Mouse (Mus musculus) naive thymus-derived CD4-positive, alpha-beta T cell, adult 2 months (primary cell): ENCODE measurements around the gene Gfi1.

Experiments
- DNase-seq: peaks from one replicate; pipeline ENCODE4 v3.0.0-alpha.2; 2011; ENCODE audit warnings: low read depth

Gene Gfi1

DNA sequence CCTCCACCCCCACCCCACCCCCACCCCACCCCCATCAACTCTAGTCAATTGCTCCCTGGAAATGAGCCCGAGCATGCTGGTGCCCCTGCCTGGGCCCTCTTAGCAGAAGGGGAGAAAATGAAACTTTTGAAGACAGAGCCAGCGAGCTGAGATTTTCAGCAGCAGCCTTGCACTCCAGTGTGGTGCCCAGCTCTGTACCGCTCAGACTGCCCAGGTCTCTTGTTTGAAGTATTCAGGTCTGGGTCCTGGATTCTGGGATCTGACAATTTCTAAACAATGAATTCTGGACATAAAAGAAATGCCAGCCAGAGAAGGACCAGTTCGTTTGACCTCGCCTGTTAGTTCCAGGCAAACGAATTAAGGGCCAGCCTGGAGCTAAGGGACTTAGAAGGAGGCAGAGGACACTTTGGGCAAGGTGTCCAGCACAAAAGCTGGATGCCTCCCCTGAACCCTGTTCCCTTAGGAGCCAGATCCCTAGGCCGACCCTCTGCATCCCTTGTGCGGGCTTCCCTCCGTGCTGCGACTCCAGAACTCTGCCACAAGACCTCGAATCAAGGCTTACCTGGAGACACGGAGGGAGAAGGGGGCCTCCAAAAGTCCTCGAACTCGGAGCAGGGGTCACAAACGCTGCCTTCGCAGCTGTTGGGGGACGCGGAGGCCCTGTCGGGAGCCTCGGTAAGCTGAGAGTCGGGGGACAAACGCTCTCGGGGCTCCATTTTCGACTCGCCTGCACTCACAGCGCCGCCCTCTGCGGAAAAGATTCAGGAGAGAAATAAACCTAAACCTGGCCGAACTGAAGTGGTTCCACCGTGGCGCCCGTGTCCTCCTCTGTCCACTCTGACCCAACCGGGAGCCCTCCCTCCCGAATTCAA is 2.9 kb downstream of the Gfi1 start:
- DNase-seq: peak; percentile 62

DNA sequence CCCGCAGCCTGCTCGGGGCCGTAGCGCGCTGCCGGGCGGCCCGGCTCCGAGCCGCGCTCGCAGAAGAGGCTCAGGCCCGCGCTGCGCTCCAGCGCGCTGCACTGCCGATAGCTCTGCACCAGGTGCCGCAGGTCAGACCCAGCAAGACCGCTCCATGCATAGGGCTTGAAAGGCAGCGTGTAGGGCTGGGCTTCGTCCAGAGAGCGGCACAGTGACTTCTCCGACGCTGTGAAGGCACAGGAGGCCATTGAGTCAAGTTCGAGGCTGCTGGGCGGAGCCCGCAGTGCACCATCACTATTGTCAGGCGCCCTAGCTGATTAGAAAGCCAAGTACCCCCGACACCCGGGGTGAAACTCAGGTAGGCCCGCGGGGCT is 4.2 kb downstream of the Gfi1 start:
- no peak for DNase-seq

DNA sequence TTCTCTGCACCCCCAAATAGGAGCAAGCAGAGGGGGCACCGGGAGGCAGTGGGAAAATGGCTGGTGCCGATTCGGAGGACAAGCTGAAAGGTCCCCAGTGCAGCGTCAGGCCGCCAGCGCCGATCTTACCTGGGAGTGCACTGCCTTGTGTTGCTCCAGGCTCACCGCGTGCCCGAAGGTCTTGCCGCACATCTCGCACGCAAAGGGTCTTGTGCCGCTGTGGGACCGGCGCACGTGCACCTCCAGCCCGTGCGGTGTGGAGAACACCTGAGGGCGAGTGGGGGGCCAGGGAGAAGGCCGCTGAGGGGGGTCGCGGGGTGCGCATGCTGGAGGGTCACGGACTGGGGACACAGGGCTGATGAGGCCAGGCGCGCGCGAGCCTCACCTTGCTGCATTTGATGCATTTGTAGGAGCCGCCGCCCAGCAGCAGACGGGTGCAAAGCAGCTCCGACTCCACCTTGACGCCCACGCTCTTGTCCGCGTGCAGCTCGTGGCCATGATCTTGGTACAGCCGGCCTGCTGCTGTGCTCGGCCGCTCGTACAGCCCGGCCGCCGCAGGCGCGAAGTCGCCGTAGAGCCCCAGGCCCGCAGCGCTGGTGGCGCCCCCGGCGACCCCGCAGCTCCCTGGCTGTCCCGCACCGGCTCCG is 4.7 kb downstream of the Gfi1 start:
- no peak for DNase-seq

DNA sequence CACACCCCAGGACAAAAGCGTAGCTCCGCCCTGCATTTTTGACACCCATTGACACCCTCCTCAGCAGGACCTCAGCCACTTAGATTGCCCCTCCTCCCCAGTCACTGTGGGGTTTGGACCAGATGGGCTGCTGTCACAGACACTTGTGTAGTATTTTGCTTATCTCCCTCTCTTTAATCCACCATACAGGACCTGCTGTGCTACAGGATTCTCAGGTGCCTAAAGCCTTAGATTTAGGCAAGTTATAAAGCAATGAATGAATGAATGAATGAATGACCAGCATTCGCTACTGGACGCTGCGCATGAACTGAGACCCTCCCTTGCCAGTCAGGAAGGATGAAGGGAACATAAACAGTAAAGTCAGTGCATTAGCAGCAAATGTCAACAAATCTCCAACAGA is 5.3 kb downstream of the Gfi1 start:
- no peak for DNase-seq

DNA sequence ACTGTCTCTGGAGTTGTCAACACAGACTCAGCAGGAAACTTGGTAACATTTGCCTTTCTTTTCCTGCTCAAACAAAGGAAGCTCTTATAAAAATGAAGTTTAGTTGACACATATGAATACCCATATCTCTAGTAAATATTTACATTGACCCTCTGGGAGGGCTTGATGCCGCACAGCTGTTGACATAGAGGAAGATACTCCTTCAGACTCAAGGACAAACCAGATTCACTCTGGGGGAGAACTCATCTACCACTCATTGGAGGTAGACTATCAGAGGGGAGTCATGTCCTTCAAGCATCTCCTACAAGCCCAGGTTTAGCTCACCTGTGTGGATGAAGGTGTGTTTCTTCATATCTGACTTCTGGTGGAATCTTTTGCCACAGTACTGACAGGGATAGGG is 6.0 kb downstream of the Gfi1 start:
- no peak for DNase-seq

DNA sequence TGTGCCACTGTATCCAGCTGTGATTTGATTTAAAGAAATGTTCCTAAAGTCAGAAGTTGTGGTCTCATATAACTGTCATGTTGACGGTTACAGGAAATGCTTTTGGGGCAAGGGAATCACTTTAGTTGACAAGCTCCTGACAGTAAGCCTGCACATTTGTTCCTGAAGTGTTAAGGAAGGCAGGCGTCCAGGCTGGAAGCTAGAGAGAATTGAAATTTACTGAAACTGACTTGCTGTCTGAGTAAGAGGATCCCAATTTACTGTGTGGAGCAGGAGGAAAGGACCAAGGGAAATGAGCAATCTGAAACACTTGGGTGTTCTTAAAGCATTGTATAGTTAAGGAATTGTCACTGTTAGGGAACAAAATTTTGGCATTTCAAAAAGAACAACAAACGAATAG is 6.6 kb downstream of the Gfi1 start:
- no peak for DNase-seq

DNA sequence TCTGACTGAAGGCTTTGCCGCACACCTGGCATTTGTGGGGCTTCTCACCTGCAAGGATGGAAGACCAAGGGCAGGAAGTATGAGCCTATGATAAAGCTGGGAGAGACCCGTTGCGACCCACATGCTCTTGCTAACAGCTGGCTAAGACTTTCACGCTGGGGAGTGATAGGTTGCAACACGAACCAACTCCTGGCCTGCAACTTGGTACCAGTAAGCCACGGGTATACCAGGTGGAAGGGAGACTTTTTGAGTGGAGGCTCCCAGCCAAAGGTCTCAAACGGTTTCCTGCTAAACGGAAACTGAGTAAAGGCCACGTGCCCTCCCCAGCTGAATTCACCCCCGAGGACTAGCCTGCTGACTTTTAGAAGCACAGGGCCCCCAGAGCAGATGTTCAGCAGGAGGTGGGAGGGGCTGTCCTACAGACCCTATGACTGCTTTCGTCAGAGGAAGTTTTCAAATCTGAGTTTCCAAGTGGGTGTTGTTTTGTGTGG is 7.9 kb downstream of the Gfi1 start:
- peak; percentile 69 for DNase-seq

DNA sequence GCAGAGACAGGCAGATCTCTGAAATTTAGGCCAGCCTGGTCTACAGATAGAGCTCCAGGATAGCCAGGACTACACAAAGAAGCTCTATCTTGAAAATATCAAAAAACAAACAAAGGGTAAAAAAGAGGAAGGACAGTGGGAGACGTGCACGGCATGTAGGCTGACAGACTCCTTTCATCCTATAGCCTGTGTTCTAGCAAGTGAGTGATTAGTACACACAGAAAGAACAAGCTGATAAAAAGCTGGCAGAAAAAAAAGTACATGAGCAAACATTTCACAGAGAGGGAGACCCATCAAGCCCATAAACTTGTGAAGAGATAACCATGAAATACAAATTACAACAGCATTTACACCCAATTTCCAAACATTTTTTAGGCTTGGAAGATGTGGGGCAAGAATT is 14.1 kb downstream of the Gfi1 start:
- no peak for DNase-seq

DNA sequence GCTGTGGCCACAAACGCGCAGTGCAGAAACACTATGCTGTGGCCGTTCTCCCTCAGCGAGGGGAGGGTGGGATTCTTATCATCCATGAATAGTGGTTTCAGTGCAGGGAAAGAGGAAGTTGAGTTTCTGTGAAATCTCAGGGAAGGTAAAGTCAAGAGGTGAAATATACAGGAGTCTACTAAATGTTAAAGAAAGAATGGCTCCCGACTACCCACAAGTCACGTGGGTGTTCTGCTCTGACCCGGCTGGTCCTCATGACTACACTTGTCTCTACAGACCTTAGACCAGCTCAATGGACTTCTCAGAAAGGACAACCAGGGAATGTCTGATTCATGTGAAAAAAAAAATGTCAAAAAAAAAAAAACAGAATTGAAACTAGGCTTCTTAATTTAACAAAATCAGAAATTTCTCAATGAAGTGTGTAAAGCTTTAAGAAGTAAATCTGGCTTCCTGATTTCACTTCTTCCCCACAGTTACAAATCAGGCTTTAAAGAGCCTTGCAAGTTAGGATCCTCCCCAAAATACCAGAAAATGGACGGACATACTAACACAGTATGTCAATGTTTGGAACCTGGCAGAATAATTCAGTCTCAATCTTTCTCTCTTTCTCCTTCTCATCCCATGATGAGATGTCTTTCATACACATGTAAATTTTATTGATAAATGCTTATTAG is 17.6 kb downstream of the Gfi1 start:
- no peak for DNase-seq

DNA sequence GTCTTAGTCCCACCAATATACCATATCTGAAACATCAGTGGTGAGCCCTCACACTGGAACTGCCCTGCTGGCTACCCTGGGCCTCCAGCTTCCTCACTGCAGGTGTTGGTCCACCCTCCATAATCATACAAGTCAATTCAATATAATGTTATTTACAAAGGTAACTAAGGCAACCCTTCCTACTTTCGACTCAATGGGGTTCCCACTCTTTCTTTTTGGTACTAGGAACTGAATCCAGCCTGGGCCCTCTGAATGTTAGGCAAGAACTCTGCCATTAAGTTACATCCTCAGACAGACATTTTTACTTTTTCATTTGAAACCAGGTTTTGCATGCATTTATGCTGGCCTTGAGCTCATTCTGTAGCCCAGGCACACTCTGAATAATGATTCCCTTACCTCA is 19.6 kb downstream of the Gfi1 start:
- no peak for DNase-seq

DNA sequence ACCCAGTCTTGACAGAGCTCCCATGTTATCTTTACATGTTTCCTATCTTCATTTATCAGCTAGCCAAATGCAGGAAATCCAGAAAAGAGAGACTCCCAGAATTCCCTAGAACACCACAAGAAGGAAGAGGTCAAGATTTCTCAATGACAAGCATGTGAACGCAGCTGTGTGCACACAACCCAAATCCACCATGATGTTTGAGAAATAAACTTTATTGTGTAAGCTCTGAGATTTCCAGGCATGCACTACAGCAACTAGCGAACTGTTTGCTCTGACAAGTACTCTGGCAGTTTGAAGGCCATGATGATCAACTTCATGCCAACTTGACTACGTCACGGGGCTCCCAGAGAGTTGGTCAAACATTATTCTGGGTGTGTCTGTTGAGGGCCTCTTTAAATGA is 20.1 kb downstream of the Gfi1 start:
- DNase-seq: no peak

DNA sequence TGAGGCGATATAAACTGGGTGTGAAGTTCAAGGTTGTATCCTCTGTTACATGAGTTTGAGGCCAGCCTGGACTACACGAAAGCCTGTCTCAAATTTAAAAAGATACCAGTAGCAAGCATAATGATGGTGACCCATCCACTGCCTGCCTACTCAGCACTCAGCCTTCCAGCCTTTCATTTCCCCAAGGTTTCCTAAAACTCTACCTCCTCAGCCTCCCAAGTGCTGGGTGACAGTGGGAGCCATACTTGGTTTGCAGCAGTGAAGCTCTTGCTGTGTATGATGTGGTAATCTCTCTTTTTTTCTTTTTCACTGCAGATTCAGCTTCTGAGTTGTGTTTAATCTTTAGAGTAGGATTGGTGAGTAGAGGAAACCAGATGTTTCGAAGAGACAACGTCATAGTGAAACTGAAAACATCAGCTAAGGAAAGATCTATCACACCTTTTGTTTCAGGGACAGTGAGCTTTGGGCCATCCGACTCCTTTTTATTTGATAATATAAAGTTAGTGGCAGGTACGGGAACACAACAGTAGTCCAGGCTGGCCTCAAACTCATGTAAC is 22.6 kb downstream of the Gfi1 start:
- peak; percentile 82 for DNase-seq

DNA sequence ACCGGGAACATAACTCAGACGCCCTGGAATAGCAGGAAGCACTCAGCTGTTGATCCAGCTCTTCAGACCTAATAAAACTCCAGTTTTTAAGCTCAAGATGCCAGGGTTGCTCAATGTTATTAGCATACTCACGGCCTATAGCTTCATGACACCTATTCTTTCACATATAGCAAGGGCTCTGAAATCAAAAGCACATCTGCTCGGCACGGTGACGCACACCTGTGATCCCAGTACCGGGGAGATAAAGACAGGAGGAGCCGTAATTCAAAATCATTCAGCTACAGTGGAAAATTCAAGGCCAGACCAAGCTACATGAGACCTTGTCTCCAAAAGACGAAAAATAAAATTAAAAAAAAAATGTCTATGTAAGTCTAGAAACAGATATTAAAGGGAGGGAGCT is 24.2 kb downstream of the Gfi1 start:
- no peak for DNase-seq

DNA sequence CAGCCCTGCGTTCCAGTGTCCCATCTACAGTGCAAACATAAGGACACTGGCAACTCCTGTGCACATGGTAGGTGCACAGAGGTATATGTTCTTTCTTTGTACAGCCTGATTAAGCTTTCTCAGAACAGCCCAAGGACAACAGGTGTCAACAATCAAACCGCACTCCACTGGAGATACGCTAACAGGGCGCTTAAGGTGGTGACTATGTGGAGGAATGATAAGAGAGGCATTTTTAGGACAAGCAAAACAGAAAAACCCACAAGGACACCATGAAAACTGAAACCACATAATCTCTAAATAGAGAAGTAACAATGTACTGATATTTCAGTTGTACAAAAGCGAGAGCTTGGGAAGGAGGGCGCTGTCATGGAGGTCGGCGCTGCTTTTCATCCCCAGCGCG is 25.0 kb downstream of the Gfi1 start:
- DNase-seq: no peak

DNA sequence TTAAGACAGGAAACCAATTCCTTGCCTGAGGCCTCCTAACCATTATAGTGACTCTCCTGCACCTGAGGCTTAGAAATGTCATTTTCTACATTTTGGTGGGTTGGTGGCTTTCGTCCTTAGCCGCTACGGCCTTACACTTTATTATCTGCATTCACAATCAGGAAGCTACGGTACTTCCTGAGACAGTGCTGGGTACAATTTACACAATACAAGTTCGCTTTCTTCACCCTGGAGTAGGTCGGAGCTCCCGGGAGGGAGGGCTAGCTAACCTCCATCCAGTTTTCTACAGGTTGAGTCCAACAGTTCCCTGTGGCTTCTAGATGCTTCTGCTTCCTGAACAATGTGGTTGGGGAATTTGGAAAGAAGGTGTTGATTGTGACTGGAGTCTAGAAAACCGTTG is 26.9 kb downstream of the Gfi1 start:
- DNase-seq: no peak

DNA sequence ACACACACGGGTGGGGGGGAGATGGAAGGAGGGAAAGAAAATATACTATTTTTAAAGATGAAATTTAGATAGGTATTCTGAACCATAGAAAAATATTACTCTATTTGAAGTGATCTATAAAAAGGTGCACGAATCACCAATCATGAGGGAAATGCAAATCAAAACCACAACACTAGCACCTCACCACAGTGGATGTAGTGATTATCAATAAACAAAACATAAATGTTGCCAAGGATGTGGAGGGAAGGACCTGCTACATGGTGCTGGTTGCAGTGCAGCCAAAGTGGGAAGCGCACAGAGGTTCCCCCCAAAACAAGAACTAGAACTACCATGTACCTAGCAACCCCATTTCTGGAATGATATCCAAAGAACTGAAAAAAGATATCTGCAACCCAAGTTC is 30.8 kb downstream of the Gfi1 start:
- DNase-seq: no peak

DNA sequence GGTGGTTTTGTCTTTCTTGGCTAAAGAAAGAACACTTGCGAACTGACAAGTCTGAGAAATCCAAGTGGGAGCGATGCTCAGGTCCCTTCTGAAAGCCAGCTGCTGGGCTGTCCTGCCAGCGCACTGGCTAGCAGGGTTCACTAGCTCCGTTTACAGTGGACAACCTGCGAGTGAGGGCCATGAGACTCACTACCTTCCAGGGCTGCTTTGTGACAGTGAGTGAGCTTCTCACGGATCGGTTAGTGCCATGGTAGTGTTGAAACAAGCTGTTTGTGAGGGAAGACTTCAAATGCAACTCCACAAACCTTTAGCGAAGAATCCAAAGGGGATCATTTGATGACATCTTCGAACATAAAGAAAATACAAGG is 37.4 kb downstream of the Gfi1 start:
- no peak for DNase-seq

DNA sequence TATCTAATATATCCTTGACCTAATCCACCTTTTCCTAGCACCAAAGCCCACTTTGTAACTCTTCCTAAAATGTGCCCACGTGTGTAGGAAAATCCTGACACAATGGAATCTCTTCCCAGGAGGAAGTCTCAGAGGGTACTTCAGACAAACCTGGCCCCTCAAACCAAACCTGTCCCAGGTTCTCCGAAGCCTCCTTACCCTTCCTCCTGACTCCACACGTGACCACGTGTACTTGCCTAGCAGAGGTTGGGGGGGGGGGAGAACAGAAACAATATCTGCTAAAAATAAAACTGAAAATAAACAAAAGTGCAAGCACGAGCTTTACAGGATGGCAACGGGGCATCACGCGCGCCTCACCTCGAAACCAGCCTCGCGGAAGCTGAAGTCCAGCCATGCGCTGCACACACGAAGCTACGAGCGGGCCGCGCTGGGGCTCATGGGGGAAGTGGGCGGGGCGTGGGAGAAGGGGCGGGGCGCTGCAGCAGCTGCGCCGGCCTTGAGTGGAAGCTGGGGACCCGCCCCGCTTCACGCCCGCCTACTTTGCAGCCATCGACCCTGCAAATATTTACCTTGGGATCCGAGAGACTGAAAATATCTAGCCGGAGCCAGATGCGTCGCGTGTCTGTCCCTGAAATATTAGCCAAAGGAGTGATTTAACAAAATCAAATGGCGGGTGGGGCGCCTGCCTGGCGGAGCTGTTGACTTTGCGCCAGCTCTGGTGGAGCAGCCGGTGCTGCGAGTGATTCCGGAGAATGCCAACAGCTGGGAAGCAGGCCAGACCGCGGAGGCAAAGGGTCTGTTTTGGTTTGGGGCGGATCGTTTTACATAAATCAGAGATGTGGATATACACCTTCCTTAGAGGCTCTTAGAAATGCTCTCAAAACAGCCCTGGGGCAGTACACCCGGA is 38.0 kb downstream of the Gfi1 start:
- DNase-seq: peak; percentile 93

DNA sequence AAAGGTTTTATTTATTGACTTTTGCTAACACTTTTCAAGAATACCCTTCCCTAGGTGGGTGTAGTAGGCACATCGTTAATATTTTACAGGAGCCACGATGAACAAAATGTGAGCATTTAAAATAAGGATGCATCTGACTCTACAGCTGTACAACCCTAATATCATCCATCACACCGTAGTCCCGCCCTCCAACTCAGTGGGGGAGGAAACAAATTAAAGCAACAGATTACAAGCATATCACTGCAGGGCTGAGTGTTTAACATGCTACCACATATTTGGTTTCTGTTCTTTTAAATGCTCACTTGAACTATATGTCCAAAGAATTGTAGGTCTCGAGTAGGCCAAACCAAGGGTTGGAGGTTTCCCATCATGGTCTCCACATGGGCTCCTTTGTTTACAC is 38.7 kb downstream of the Gfi1 start:
- DNase-seq: no peak

DNA sequence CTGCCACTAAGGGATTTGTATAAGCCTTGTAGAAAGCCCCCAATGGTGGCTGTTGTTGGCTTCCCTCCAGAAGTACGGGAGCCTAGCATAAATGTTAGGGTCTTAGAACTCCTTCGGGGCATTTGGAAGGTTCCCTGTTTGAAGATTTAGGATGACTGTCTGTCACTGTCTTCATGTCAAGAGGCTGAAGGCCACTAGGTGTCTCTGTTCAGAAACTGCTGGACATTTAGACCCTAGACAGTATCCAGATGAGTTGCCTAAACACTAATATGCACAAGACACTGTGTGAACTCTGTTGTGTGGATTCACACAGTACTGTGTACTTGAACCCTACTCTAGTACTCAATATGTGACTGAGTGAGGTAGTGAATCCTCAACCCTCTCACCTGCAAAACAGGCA is 41.5 kb downstream of the Gfi1 start:
- peak; percentile 46 for DNase-seq

DNA sequence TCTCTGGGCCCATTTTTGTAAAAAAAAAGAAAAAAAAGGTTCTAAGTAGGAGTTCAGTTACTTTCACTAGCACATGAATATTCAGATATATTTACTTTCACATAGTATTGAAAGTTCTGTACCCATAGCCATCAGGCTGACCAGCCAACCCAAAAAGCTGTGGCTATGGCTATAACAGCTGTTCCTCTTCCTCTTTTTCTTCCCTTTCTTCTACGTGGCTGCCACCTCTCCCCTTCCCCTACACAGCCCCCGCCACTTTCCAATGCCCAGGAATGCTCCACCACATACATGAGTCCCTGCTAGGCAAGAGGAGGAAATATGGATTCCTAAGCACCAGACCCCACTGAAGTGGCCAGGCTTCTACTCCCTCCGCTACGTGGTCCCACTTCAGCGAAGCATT is 44.5 kb downstream of the Gfi1 start:
- DNase-seq: no peak

DNA sequence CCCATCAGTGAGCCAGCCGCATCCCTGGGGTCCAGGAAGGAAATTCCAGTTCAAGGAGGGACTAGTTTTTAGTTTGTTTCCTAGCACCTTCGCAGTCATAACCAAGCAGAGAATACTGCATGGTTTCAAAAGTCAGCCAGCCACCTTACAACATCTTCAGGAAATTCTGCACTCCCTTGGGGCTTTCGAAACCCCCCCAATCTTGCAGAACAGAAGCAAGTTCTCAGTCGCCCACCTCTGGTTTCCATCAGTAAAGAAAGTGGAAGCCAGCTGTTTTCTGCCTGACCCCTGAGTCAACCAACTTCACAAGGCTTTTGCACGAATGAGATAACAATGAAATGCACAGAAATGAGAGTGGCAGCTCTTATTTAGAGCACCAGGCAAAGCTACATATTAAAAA is 47.4 kb downstream of the Gfi1 start:
- DNase-seq: no peak
